Mouse (Mus musculus) myocyte (in vitro differentiated cells): Measurements from ENCODE around the gene Tmem116.

Source experiments
- MAX ChIP-seq: IDR thresholded peaks from one replicate; pipeline ENCODE4 v1.6.1; 2011; ENCODE audit warnings: low read depth, mild to moderate bottlenecking, control low read depth
- POLR2A ChIP-seq: IDR thresholded peaks from one replicate; pipeline ENCODE4 v1.6.1; 2011; ENCODE audit warnings: low read depth, mild to moderate bottlenecking, control low read depth, moderate library complexity; ENCODE audit not compliant: insufficient read length
- REST ChIP-seq: IDR thresholded peaks from one replicate; pipeline ENCODE4 v1.6.1; 2011; ENCODE audit warnings: mild to moderate bottlenecking, control low read depth, moderate library complexity; ENCODE audit not compliant: insufficient read depth, insufficient read length
- TCF12 ChIP-seq: IDR thresholded peaks from one replicate; pipeline ENCODE4 v1.6.1; 2011; ENCODE audit warnings: mild to moderate bottlenecking, control low read depth; ENCODE audit not compliant: poor library complexity, insufficient read depth, severe bottlenecking

GRCm38 (mm10) chr5:121449976-121450375 is 1.7 kb upstream of the Tmem116 start:
- TF ChIP-seq REST (no peak), POLR2A (no peak), MAX (no peak), TCF12 (no peak)
